Mouse (Mus musculus) heart, embryonic 14.5 days (tissue): ENCODE results near the gene Gpr161. TPM values are rescaled to one million over a fixed set of nuclear protein-coding genes. Genes with fewer than 3 reads are reported as not detected.
A peak's percentile ranks its signal among the peaks of the same experiment; 100 is the strongest.

Experiments used
- ATAC-seq: fragments of 200-750 bp; cut with Nextera tagmentation; 2 replicates; pipeline ENCODE4 v1.8.0; 2017; ENCODE audit warnings: low read depth, moderate TSS enrichment; ENCODE audit not compliant: insufficient number of reproducible peaks, insufficient read depth, low FRiP score
- H3K27ac ChIP-seq, 2 experiments: fragments of 200-500 bp in 1 of 2; fragments of 300-500 bp in 1 of 2; sonication (generic) in 1 of 2; replicated peaks in 1 of 2; 2 replicates each; pipeline ENCODE4 v1.5.1; 2012 to 2014; ENCODE audit warnings: low read depth in 2 of 2, low read length in 2 of 2, control low read depth in 1 of 2, mild to moderate bottlenecking in 1 of 2, mixed read lengths in 1 of 2; ENCODE audit not compliant: control insufficient read depth in 1 of 2, insufficient read depth in 1 of 2
- H3K27me3 ChIP-seq: fragments of 300-500 bp; sonication (generic); 2 replicates; pipeline ENCODE4 v1.6.1; 2014; ENCODE audit warnings: mild to moderate bottlenecking, low read length, control low read depth; ENCODE audit not compliant: control insufficient read depth, insufficient read depth
- H3K36me3 ChIP-seq: fragments of 300-500 bp; sonication (generic); 2 replicates; pipeline ENCODE4 v1.6.1; 2014; ENCODE audit warnings: mild to moderate bottlenecking, control low read depth, low read length, mixed read lengths; ENCODE audit not compliant: control insufficient read depth, insufficient read depth
- H3K4me1 ChIP-seq, 2 experiments: fragments of 200-500 bp in 1 of 2; fragments of 300-500 bp in 1 of 2; sonication (generic) in 1 of 2; 2 replicates each; pipeline ENCODE4 v1.6.1; 2012 to 2014; ENCODE audit warnings: low read length in 2 of 2, control low read depth in 1 of 2, mixed read lengths in 1 of 2; ENCODE audit not compliant: control insufficient read depth in 2 of 2, insufficient read depth in 2 of 2
- H3K4me2 ChIP-seq: fragments of 300-500 bp; sonication (generic); 2 replicates; pipeline ENCODE4 v1.6.1; 2014; ENCODE audit warnings: mild to moderate bottlenecking, low read length
- H3K4me3 ChIP-seq, 2 experiments: fragments of 200-500 bp in 1 of 2; fragments of 300-500 bp in 1 of 2; sonication (generic) in 1 of 2; 2 replicates each; pipeline ENCODE4 v1.5.1; 2012 to 2014; ENCODE audit warnings: low read length in 2 of 2, mild to moderate bottlenecking in 2 of 2, control low read depth in 1 of 2, low read depth in 1 of 2, moderate library complexity in 1 of 2; ENCODE audit not compliant: control insufficient read depth in 1 of 2, insufficient read depth in 1 of 2
- H3K9ac ChIP-seq: fragments of 300-500 bp; sonication (generic); 2 replicates; pipeline ENCODE4 v1.6.1; 2014; ENCODE audit warnings: mild to moderate bottlenecking, low read length
- H3K9me3 ChIP-seq: fragments of 300-500 bp; sonication (generic); 2 replicates; pipeline ENCODE4 v1.6.1; 2016; ENCODE audit warnings: low read length, control low read depth; ENCODE audit not compliant: control insufficient read depth
- WGBS: fragments of 180-500 bp; shearing (Covaris S2); extraction: QIAGEN DNeasy Blood & Tissue Kit; methylation state at CpG from one replicate; pipeline ENCODE4 v1.1.7; 2014; 5-methylcytosine and 5-hydroxymethylcytosine counted together
- polyA plus RNA-seq: library from polyadenylated mRNA; unstranded; fragments of >200 nt; fragmentation: Nextera tagmentation; extraction: Ambion mirVana; gene quantifications from 2 replicates; pipeline ENCODE4 v1.2.1, GENCODE M21; 2014

Gene Gpr161
- polyA plus RNA-seq, 1 experiment from 2014 or later = 1.0 TPM

DNA sequence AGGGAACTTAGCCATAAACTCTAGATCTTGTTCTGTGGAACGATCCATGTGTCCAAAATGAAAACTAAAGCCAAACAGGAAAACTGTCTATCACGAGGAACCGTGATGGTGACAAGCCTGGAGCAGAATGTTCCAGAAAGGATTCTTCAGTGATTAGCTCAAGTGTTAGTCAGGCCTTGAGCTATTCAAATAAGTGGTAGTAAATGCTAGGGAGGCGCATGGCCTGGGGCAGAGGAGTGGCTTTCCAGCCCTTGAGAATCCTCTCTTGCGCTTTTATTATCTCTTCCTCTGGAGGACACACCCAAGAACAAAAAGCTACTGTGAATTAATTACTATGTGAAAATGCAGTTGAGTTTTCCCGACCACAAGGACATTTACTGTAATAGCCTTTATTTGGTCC lies 4.0 kb upstream of the Gpr161 start:
- H3K4me3 ChIP-seq = no peak overlapping the region
- H3K4me2 ChIP-seq = no peak overlapping the region
- 68% methylated on average over 6 of the region's 6 CpGs for whole genome bisulfite sequencing

DNA sequence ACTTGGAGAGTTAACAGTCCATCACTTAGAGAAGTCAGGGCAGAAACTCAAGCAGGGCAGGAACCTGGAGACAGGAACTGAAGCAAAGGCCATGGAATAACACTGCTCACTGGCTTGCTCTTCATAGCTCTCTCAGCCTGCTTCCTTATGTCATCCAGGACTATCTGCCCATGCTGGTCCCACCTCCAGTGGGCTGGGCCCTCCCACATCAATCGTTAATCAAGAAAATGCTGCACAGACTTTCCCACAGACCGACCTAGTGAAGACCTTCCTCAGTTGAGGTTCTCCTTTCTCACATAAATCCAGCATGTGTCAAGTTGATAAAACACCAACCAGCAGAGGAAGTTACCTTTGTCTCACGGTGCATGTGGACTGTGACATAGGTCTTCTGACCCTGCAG lies 5.5 kb downstream of the Gpr161 start:
- peaks cover under 1% of the 10 kb centered on the region; the same call in 1 of the 2 replicates for H3K36me3 ChIP-seq
- H3K27ac ChIP-seq = no peak overlapping the region
- no peak overlapping the region for H3K9ac ChIP-seq
- no peak for ATAC-seq
- no peaks in the 10 kb centered on the region for H3K9me3 ChIP-seq
- 79% methylated on average over 3 of the region's 3 CpGs for WGBS
- no peak overlapping the region for H3K4me3 ChIP-seq
- H3K4me1 ChIP-seq = peaks cover 12 to 17% of the 10 kb centered on the region in 2 experiments
- H3K4me2 ChIP-seq = no peak overlapping the region
- no peaks in the 10 kb centered on the region for H3K27me3 ChIP-seq

More for the DNA sequence above, 4.0 kb upstream of the Gpr161 start:
- 0 out of 2 replicates have a peak, but pooled peaks cover 10% of the 10 kb centered on the region for H3K36me3 ChIP-seq
- H3K27me3 ChIP-seq = no peaks in the 10 kb centered on the region
- no peak overlapping the region for H3K9ac ChIP-seq
- ATAC-seq = no peak
- H3K4me1 ChIP-seq = no peaks in the 10 kb centered on the region
- H3K27ac ChIP-seq = no peak overlapping the region
- H3K9me3 ChIP-seq = no peaks in the 10 kb centered on the region

DNA sequence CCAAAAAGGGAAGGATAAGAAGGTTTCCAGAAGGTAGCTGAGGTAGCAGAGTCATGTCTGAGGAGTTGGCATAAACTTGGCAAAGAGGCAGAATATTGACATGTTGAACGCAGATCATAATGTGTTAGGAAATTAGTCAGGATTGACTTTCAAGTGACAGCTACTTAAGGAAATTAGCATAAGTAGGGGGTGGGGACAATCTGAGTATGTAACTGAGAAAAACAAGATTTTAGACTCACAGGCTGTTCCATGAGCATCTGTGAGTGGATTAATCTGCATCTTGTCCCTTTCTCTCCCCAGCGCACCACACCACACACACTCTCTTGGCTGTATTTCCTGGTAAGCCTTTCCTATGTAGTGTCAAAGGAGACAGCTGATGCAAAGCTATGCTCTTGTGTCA lies 6.0 kb downstream of the Gpr161 start:
- Histone ChIP-seq H3K36me3 (peaks cover 5% of the 10 kb centered on the region; the same call in 1 of the 2 replicates), H3K4me1 (peaks cover 12 to 17% of the 10 kb centered on the region in 2 experiments), H3K9ac (no peak overlapping the region), H3K4me2 (no peak overlapping the region), H3K4me3 (no peak overlapping the region), H3K27ac (no peak overlapping the region), H3K27me3 (no peaks in the 10 kb centered on the region), H3K9me3 (no peaks in the 10 kb centered on the region)
- WGBS = 77% methylated on average over 2 of the region's 2 CpGs
- ATAC-seq = no peak

DNA sequence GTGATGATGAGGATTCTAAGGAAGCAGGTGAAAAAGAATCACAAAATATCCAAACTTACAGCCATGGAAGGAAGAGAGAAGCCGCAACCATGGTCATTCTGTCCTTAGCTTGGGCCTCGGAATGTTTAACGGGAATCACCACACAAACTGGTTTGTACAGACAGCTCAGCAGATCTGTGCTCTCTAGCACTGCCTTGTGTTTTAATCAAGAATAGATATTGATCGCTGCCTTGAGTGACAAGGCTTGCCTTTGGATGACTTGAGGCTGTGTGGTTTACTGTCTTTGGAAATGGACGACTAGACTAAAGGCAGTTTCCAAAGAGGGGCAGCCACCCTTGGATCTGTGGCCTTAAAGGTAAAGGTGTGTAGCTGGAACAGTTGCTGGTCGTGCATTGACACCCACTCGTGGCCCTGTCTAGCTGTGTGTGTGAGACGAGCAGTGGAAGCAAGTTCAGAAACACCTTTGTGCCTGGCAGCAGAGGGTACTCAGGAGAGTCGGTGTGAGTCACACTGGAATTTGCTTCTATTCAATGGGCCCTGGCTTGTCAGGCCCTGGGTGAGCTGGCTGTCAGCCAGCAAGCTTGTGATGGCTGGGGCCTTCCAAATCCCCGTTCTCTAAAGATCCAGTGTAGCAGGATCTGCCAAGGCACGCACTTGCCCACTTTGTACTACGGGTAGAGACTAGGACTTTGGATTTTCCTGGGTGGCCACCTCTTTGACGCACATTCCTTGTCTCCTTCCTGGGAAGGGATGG lies 7.0 kb downstream of the Gpr161 start:
- no peaks in the 10 kb centered on the region for H3K9me3 ChIP-seq
- ATAC-seq = peak; percentile 56
- peaks cover 10% of the 10 kb centered on the region; the same call in 1 of the 2 replicates for H3K36me3 ChIP-seq
- H3K4me3 ChIP-seq = no peak overlapping the region
- H3K4me1 ChIP-seq = peaks cover 12 to 17% of the 10 kb centered on the region in 2 experiments
- H3K27me3 ChIP-seq = no peaks in the 10 kb centered on the region
- H3K9ac ChIP-seq = no peak overlapping the region
- peak overlapping the region; percentile 80 to 81 for H3K27ac ChIP-seq
- WGBS = 44% methylated on average over 13 of the region's 13 CpGs
- H3K4me2 ChIP-seq = 0 out of 2 replicates have a peak overlapping the region, but pooled peaks have one; percentile 21

DNA sequence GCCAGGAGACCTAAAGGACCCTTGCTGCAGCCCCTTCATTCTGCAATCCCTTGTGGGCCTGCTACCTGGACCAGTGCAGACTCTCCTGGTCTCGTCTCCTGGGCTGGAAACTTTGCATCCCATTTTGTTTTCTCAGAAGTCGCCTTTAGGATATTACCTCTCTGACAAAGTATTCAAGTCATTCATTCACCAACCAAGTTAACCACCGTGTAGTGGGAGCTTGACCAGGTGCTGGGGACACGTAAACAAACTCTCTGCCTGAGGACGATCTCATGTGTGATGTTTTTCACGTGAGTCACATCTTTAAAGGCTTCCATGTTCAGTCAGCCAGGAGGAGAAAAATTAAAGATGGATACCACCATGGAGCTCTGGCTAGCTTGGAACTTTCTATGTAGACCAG lies 7.6 kb downstream of the Gpr161 start:
- WGBS = 79% methylated on average over 6 of the region's 6 CpGs
- Histone ChIP-seq H3K9ac (no peak overlapping the region), H3K27ac (peak overlapping the region; percentile 80 to 81), H3K4me3 (no peak overlapping the region), H3K4me1 (peaks cover 12 to 17% of the 10 kb centered on the region in 2 experiments), H3K36me3 (peaks cover 11% of the 10 kb centered on the region; the same call in 1 of the 2 replicates), H3K9me3 (no peaks in the 10 kb centered on the region), H3K4me2 (0 out of 2 replicates have a peak overlapping the region, but pooled peaks have one; percentile 21), H3K27me3 (no peaks in the 10 kb centered on the region)
- no peak for ATAC-seq

DNA sequence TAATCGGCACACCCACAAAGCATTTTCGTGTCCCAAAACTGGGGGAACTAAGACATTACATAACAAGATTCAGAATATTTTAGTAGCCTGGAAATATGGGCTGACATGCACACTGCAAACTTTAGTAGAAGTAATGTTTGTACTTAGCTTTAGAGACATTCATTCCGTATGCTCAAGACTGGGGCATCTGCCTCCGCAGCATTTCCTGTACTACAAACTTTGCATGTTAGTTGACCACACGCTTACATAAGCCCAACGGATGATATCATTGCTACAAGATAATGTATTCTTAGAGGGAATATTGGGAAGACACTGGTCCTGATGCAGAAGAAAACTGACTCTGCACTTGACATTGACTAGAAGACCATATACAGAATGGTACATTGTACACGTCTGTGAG lies 8.8 kb downstream of the Gpr161 start:
- peaks cover 12 to 17% of the 10 kb centered on the region in 2 experiments for H3K4me1 ChIP-seq
- peaks cover 14% of the 10 kb centered on the region; the same call in 1 of the 2 replicates for H3K36me3 ChIP-seq
- H3K4me3 ChIP-seq = no peak overlapping the region
- no peak overlapping the region for H3K27ac ChIP-seq
- no peak overlapping the region for H3K4me2 ChIP-seq
- no peak overlapping the region for H3K9ac ChIP-seq
- 82% methylated on average over 7 of the region's 7 CpGs for WGBS
- ATAC-seq = no peak
- no peaks in the 10 kb centered on the region for H3K27me3 ChIP-seq
- no peaks in the 10 kb centered on the region for H3K9me3 ChIP-seq

DNA sequence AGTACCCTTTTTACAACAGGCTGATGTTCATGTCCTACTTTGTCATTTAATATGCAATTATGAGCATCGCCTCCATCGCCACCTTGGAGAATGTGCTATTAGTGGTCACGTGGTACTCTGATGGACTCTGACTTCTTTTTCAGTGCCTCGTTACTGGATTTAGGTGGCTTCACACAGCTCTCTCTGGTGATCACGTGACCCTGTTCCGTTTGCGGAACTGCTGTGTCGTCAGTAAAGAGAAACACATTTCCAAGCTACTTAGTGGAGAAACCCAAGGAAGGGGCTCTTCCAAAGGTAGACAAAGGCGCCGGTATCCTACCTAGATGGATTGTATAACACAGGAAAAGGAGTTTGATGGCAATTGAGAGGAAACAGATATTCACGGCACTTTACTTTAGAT lies 12.6 kb downstream of the Gpr161 start:
- peaks cover 27% of the 10 kb centered on the region; the same call in 1 of the 2 replicates for H3K36me3 ChIP-seq

More for the DNA sequence above, 12.6 kb downstream of the Gpr161 start:
- H3K9me3 ChIP-seq = no peaks in the 10 kb centered on the region
- no peak overlapping the region for H3K4me3 ChIP-seq
- no peak overlapping the region for H3K4me2 ChIP-seq
- no peak overlapping the region for H3K27ac ChIP-seq
- H3K9ac ChIP-seq = no peak overlapping the region
- WGBS = 79% methylated on average over 11 of the region's 11 CpGs
- H3K4me1 ChIP-seq = peaks cover 0 to 2% of the 10 kb centered on the region in 2 experiments; a peak in 3 of 4 replicates
- no peak for ATAC-seq
- H3K27me3 ChIP-seq = no peaks in the 10 kb centered on the region
